Mouse (Mus musculus) ES-E14 (cell line): ENCODE results near the gene Scn2b. TPM values are rescaled to one million over a fixed set of nuclear protein-coding genes. Genes with fewer than 3 reads are reported as not detected.

Source experiments
- DNase-seq: peaks from one replicate; pipeline ENCODE4 v3.0.0-alpha.2; 2013; ENCODE audit warnings: low read depth, low spot score
- H3K27ac ChIP-seq: 2 replicates; pipeline ENCODE4 v1.5.1; 2012; ENCODE audit warnings: low read depth, mild to moderate bottlenecking, low read length, moderate library complexity, mixed read lengths; ENCODE audit not compliant: poor library complexity, insufficient read depth, severe bottlenecking
- H3K36me3 ChIP-seq: 2 replicates; pipeline ENCODE4 v1.6.1; 2012; ENCODE audit warnings: mild to moderate bottlenecking, low read length, moderate library complexity, mixed read lengths; ENCODE audit not compliant: control insufficient read depth, poor library complexity, insufficient read depth, severe bottlenecking
- H3K4me1 ChIP-seq, 2 experiments: fragments of 150-350 bp in 1 of 2; sonication (generic) in 1 of 2; 2 replicates each; pipeline ENCODE4 v1.6.1; 2012; ENCODE audit warnings: low read length in 2 of 2, mild to moderate bottlenecking in 1 of 2, mixed read lengths in 1 of 2; ENCODE audit not compliant: control insufficient read depth in 2 of 2, insufficient read depth in 2 of 2, poor library complexity in 1 of 2
- H3K4me3 ChIP-seq, 2 experiments: fragments of 150-350 bp in 1 of 2; sonication (generic) in 1 of 2; 2 replicates each; pipeline ENCODE4 v1.5.1; 2012; ENCODE audit warnings: low read length in 2 of 2, low read depth in 1 of 2, mild to moderate bottlenecking in 1 of 2, mixed read lengths in 1 of 2; ENCODE audit not compliant: insufficient read depth in 1 of 2, poor library complexity in 1 of 2, severe bottlenecking in 1 of 2
- H3K9ac ChIP-seq: 2 replicates; pipeline ENCODE4 v1.6.1; 2012; ENCODE audit warnings: low read depth, mild to moderate bottlenecking, low read length, mixed read lengths; ENCODE audit not compliant: poor library complexity, insufficient read depth, severe bottlenecking
- H3K9me3 ChIP-seq: fragments of 150-350 bp; sonication (generic); 2 replicates; pipeline ENCODE4 v1.6.1; 2012; ENCODE audit warnings: low read depth, mild to moderate bottlenecking, low read length; ENCODE audit not compliant: control insufficient read depth, insufficient read depth
- CHD2 ChIP-seq: IDR thresholded peaks from 2 replicates; pipeline ENCODE4 v1.6.1; 2014; ENCODE audit warnings: mild to moderate bottlenecking, low read depth, low read length, inconsistent platforms
- HCFC1 ChIP-seq: IDR thresholded peaks from 2 replicates; pipeline ENCODE4 v1.6.1; 2012; ENCODE audit warnings: low read length, inconsistent platforms, borderline replicate concordance; ENCODE audit not compliant: insufficient read depth
- MAFK ChIP-seq: IDR thresholded peaks from 2 replicates; pipeline ENCODE4 v1.6.1; 2014; ENCODE audit warnings: mild to moderate bottlenecking, low read depth, low read length, inconsistent platforms; ENCODE audit not compliant: insufficient read depth
- ZC3H11A ChIP-seq: IDR thresholded peaks from 2 replicates; pipeline ENCODE4 v1.6.1; 2012; ENCODE audit warnings: low read depth, mild to moderate bottlenecking, inconsistent platforms, low read length, borderline replicate concordance
- ZNF384 ChIP-seq: IDR thresholded peaks from 2 replicates; pipeline ENCODE4 v1.6.1; 2012; ENCODE audit warnings: low read depth, low read length, inconsistent platforms
- in situ Hi-C, 2 experiments: fragments of 600-800 bp; cut with MboI; formaldehyde crosslinking; loops; one replicate each; pipeline ENCODE4 v1.15.1; 2025; ENCODE audit warnings: low sequenced_read_pairs in 2 of 2, inconsistent platforms in 1 of 2; ENCODE audit not compliant: unreplicated experiment in 2 of 2
- total RNA-seq: library from RNA; depleted of rRNA; stranded (reverse); fragments of 300-350 nt; gene quantifications from 2 replicates; pipeline ENCODE4 v1.2.3, GENCODE M21; 2012

The Scn2b gene
- total RNA-seq, 1 experiment = 1.1 TPM

DNA sequence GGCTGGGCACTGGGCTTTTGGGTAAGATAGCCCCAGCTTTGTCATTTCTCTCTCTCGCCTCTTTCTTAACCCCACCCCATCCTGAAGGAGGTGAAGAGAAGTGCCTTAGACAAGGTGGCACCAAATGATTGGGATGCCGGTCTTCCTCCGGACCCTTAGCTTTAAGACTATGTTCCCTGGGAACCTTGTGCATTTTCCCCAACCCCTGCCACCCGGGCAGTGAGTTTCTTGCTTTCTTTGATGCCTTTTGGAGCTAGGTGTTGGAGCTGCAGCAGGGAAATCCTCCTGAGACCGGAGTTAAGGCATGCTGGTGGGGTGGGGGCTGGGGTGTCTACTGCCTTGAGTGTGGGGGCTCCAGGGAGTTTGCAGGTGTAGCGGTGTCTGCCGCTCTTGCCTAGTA, 21.5 kb downstream of the Scn2b start:
- H3K36me3 ChIP-seq = no peaks in the 10 kb centered on the region
- H3K4me3 ChIP-seq = peak overlapping the region; percentile 53 to 72
- H3K9me3 ChIP-seq = no peaks in the 10 kb centered on the region
- in situ Hi-C loops = no loop called here
- no peak for DNase-seq
- TF ChIP-seq CHD2 (no peak), ZNF384 (no peak), ZC3H11A (no peak), HCFC1 (no peak), MAFK (no peak)
- no peak overlapping the region for H3K27ac ChIP-seq
- no peak overlapping the region for H3K9ac ChIP-seq
- H3K4me1 ChIP-seq = peaks cover 2% of the 10 kb centered on the region in 2 experiments; a peak in 1 of 4 replicates

DNA sequence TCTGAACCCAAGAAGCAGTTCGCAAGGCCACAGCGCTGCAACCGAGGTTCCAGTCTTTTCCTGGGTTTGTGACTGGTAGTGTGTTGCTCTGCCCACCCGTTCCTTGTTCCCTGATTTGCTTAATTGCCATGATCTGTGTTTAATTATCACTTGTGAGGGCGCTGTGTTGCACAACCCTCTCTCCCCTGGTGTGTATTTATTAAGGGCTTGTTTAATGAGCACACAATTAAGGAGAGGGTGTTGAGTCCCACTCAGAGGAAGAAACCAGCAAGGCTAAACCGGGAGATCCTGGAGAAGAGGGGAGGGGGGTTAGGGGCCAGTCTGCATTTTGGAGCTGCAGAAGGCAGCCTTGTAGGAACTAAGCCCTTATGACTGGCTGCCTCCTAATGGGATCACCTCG, 23.4 kb downstream of the Scn2b start:
- no peaks in the 10 kb centered on the region for H3K9me3 ChIP-seq
- TF ChIP-seq ZNF384 = no peak
- TF ChIP-seq HCFC1 = no peak
- TF ChIP-seq CHD2 = no peak
- TF ChIP-seq ZC3H11A = no peak
- TF ChIP-seq MAFK = no peak
- no peak overlapping the region for H3K9ac ChIP-seq
- no peaks in the 10 kb centered on the region for H3K36me3 ChIP-seq
- peaks cover 2 to 5% of the 10 kb centered on the region in 2 experiments; a peak in 1 of 4 replicates for H3K4me1 ChIP-seq
- in situ Hi-C loops = loop anchor here (10.0 kb wide), 1 partner anchor 116 kb away; no protein-coding TSS in a partner anchor
- DNase-seq = no peak
- H3K4me3 ChIP-seq = no peak overlapping the region
- H3K27ac ChIP-seq = no peak overlapping the region

DNA sequence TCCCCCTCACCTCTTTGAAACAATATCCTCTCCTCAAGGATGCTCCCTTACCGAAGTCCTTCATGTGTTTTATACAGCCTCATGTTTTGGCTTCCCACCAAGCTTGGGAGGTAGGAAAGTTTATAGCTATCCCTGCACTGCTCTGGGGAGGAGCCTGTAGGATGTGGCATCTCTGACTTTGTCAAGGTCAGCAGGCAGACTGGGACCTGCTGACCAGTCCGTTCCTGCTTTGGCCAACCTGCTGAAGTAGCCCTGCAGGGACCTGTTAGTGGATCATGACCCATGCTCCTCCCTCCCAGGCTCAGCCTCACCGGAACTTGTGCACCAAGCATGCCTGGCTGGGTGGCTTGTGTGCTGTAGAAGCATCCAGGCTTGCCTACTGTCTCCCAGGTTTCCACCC, 25.1 kb downstream of the Scn2b start:
- Histone ChIP-seq H3K9me3 (no peaks in the 10 kb centered on the region), H3K27ac (no peak overlapping the region), H3K36me3 (no peaks in the 10 kb centered on the region), H3K4me3 (no peak overlapping the region), H3K4me1 (peaks cover 2 to 5% of the 10 kb centered on the region in 2 experiments; a peak in 1 of 4 replicates), H3K9ac (no peak overlapping the region)
- no peak for TF ChIP-seq ZNF384
- TF ChIP-seq CHD2 = no peak
- no peak for TF ChIP-seq HCFC1
- TF ChIP-seq ZC3H11A = no peak
- TF ChIP-seq MAFK = no peak
- in situ Hi-C loops = loop anchor here (10.0 kb wide), 1 partner anchor 118 kb away; no protein-coding TSS in a partner anchor
- DNase-seq = no peak

DNA sequence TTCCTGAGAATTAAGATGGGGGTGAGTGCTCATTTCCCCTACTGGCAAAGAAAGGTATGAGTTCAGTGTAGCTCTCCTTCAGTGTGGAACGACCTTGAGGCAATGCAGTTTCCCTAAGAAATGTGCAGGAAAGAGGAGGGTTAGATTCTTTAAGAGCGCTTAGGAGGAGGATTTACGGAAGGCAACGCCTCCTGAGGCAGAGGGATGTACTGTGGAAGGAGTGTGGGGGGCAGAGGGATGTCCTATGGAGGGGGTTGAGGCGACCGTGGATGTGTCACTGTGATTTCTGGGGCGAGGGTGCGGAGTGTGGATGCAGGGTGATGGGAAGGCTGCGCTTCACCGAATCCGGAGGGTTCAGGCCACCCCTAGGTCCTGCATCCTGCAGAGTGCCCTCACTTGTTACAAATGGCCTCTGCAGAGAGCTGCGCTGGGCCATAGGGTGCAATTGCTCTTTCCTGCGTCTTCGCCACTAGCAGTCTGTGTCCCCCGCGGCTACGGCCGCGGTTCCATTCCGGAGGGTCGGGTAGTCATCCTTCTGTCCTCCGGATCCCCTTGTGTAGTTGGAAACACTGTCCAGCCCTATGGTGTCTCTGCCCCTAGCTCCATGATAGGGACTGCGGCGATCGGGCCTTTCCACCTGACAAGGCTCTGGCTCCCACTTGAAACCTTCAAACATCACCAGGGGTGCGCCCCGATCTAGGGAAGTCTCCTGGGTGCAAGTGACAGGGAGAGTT, 28.1 kb downstream of the Scn2b start:
- H3K4me1 ChIP-seq = peaks cover 0 to 5% of the 10 kb centered on the region in 2 experiments; a peak in 1 of 4 replicates
- H3K4me3 ChIP-seq = peak overlapping the region; percentile 17 to 47
- 0 out of 2 replicates have a peak overlapping the region, but pooled peaks have one; percentile 10 for H3K9ac ChIP-seq
- no peak for DNase-seq
- H3K9me3 ChIP-seq = no peaks in the 10 kb centered on the region
- H3K36me3 ChIP-seq = no peaks in the 10 kb centered on the region
- in situ Hi-C loops = loop anchor here (10.0 kb wide), 1 partner anchor 121 kb away; no protein-coding TSS in a partner anchor
- H3K27ac ChIP-seq = no peak overlapping the region
- no peak for TF ChIP-seq HCFC1
- TF ChIP-seq CHD2 = no peak
- TF ChIP-seq ZC3H11A = no peak
- TF ChIP-seq MAFK = no peak
- no peak for TF ChIP-seq ZNF384

DNA sequence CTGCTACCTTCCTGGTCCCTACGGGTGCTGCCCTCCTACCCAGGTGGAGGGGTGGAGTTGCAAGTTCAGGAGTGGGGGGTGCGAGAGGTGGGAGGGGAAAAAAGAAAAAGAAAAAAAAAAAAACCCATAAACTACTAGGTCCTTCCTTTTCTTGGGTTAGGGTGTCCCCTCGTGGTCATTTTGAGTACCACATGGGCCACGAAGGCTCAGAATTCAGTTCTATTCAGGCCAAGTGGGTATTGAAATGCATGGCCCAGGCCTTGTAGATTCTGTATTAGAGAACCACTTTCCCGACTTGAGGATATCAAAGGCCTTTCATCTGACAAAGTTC, 28.6 kb downstream of the Scn2b start:
- no peak overlapping the region for H3K9ac ChIP-seq
- H3K4me3 ChIP-seq = peak overlapping the region; percentile 17 to 47
- DNase-seq = peak; percentile 60
- H3K27ac ChIP-seq = no peak overlapping the region
- in situ Hi-C loops = loop anchor here (10.0 kb wide), 1 partner anchor 121 kb away; no protein-coding TSS in a partner anchor
- TF ChIP-seq ZNF384 (peak; percentile 95), ZC3H11A (peak; percentile 71; the same call in 1 of the 2 replicates), MAFK (no peak)
- no peaks in the 10 kb centered on the region for H3K9me3 ChIP-seq
- no peaks in the 10 kb centered on the region for H3K36me3 ChIP-seq
- H3K4me1 ChIP-seq = peaks cover 0 to 5% of the 10 kb centered on the region in 2 experiments; a peak in 1 of 4 replicates
